Mouse (Mus musculus) CH12F3 (cell line): ENCODE results near the gene Olfr480.

Experiments used
- in situ Hi-C: fragments of 300-500 bp; cut with MboI; formaldehyde crosslinking; loops from 2 replicates; pipeline ENCODE4 v1.14.3; 2020; ENCODE audit warnings: low sequenced_read_pairs

The Olfr480 gene

GRCm38 (mm10) chr7:108067246-108067645 lies at the start of gene Olfr480:
Gene Olfr480 (minus strand): TSS chr7:108067346.
- in situ Hi-C loops, result no loop called here

GRCm38 (mm10) chr7:108100549-108100948 lies 33.4 kb upstream of the Olfr480 start, which contains the start of gene Olfr483:
Gene Olfr483 (plus strand): TSS chr7:108100849.
- in situ Hi-C loops, result no loop called here

GRCm38 (mm10) chr7:108097486-108097885 lies 30.3 kb upstream of the Olfr480 start, which contains the start of gene Olfr482:
Gene Olfr482 (minus strand): TSS chr7:108097586.
- in situ Hi-C loops, result no loop called here

GRCm38 (mm10) chr7:108079555-108079954 lies 12.4 kb upstream of the Olfr480 start, which contains the start of gene Olfr481:
Gene Olfr481 (plus strand): TSS chr7:108079855.
- in situ Hi-C loops, result no loop called here

- in situ Hi-C loops, result no loop called here
These were observed 16.8 kb downstream of the Olfr480 start, which contains the start of gene Olfr479 for GRCm38 (mm10) chr7:108050393-108050792. Gene Olfr479 (plus strand): TSS chr7:108050693.

GRCm38 (mm10) chr7:108033889-108034288 lies 33.3 kb downstream of the Olfr480 start, which contains the start of gene Olfr478:
Gene Olfr478 (minus strand): TSS chr7:108033989.
- in situ Hi-C loops, result no loop called here
